Mouse (Mus musculus): ENCODE measurements around the gene Herc4.
A peak's percentile ranks its signal among the peaks of the same experiment; 100 is the strongest.

The Herc4 gene

GRCm38 (mm10) chr10:63243493-63244054 lies at the start of gene Herc4:
Herc4 (plus strand) TSS chr10:63243810.
- peak; percentile 96 for DNase-seq (ENCODE audit: low read depth, low spot score)

GRCm38 (mm10) chr10:63199008-63199407 lies 44.6 kb upstream of the Herc4 start:
- no peak for DNase-seq (ENCODE audit: low read depth, low spot score)

- no peak for DNase-seq (ENCODE audit: low read depth, low spot score)
Observed at GRCm38 (mm10) chr10:63201534-63201933, 42.1 kb upstream of the Herc4 start.

GRCm38 (mm10) chr10:63203002-63203401 lies 40.6 kb upstream of the Herc4 start:
- no peak for DNase-seq (ENCODE audit: low read depth, low spot score)

DNA sequence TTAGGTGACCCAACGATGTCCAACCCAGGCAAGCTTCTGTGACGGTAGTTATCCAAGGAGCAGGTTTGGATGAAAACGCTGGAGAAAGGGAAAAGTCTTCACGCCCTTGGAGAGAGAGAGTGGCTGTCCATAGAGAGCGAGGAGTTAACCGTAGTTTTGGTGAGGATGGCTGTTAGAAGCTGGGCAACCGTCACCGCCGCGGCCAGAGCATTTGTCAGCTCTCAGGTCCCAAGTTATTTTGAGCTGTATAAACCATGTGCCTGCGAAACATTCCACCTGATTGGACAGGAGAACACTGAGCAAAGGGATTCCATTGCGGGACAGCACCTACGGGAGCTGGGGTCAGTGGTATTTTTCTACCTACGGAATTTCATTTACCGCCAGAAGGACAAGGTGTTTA lies 39.9 kb upstream of the Herc4 start, which contains the start of gene Mypn:
Gene Mypn (minus strand): TSS at position 225 of the 400 bp plus-strand sequence.
- DNase-seq (ENCODE audit: low read depth, low spot score) = no peak

- no peak for DNase-seq (ENCODE audit: low read depth, low spot score)
Observed at GRCm38 (mm10) chr10:63208871-63209270, 34.7 kb upstream of the Herc4 start.

GRCm38 (mm10) chr10:63221081-63221783 lies 22.4 kb upstream of the Herc4 start:
- no peak for DNase-seq (ENCODE audit: low read depth, low spot score)

GRCm38 (mm10) chr10:63224341-63224740 lies 19.3 kb upstream of the Herc4 start:
- no peak for DNase-seq (ENCODE audit: low read depth, low spot score)

DNA sequence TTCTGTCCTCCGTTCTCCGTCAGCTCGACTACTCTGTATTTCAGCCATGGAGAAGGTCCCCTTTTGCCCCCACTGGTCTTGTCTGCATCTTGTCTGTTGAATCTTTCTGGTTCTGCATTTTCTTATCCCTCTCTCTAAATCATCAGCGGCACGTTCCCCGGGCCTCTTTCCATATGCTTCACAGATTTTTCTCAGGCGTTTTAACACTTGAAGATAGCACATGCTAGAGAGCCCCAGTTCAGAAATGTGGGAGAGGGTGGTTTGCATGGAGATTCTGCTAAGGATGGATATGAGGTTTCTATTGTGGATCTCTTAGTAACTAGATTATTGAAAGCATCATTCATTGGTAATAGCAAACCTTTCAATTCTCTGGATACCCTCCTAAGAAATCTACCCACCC lies 13.3 kb upstream of the Herc4 start:
- no peak for DNase-seq (ENCODE audit: low read depth, low spot score)

DNA sequence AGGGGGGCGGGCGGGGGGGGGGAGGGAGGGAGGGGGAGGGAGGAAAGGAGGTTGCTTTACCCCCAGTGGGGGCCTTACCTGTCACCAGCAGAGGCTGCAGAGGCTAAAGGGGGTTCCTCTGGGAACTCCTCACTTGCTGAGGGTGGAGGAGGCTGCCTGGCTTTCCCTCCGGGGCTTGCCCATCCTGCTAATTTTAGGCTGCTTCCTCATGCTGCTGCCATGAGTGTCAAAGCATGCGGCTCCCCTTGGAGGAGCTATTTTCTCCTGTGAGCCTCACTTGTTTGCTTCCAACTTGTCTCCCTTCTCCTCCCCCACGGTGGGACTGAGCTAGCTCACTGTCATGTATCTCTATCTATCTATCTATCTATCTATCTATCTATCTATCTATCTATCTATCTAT lies 12.8 kb upstream of the Herc4 start:
- DNase-seq (ENCODE audit: low read depth, low spot score) = no peak

DNA sequence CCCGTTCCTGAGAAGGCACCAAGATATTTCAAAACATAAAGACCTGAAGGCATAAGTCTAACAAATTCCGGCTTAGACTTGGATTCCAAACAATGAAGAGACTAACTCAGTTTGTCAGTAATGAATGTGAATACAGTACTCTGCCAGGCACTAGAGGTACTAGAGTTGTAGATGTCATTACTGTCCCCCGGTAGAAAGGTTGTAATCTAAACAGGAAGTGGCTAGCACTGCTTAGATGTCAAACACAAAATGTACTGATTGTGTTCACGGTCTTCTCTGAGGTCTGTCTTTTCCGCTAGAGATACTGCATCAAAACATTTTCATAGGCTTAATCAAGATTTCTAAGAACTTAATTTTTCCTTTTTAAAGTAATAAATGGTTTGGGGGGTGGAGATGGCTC lies 12.0 kb upstream of the Herc4 start:
- DNase-seq (ENCODE audit: low read depth, low spot score) = peak; percentile 63

- DNase-seq (ENCODE audit: low read depth, low spot score) = no peak
Observed at GRCm38 (mm10) chr10:63234133-63234532, 9.5 kb upstream of the Herc4 start.

DNA sequence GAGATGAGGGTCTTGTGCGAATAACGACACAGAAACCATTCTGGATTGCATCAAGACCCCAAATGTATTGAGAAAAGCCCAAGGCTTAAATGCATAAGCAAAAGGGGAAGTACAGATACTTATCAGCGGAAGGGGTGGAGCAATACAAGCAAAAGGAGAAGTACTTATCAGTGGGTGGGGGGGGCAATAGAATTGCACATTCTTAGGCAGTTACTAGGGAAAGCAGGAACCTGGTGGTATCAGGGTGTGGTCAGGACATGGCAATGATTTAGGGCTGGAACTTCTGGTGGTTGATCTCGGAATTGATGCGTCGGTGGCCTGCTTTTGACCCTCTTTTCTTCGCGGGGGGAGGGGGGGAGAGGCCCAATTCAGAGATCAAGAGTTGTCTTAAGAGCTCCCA lies 7.7 kb upstream of the Herc4 start:
- DNase-seq (ENCODE audit: low read depth, low spot score) = no peak

DNA sequence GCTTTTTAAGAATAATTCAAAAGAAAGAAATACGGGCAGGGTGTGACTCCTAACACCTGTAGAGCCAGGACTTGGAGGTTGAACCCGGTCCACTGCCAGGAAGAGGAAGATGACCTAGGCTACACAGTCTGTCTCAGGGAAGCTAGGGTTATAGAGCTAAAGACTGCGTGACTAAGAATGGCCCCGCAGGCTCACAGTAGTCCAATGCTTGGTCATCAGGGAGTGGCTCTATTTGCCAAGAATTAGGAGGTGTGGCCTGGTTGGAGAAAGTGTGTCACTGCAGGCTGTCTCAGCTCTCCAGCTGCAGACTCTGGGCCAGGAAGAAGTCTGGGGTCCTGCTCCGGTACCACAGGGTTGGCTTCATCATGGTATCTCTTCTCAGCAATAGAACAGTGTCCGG lies 6.9 kb upstream of the Herc4 start:
- no peak for DNase-seq (ENCODE audit: low read depth, low spot score)

DNA sequence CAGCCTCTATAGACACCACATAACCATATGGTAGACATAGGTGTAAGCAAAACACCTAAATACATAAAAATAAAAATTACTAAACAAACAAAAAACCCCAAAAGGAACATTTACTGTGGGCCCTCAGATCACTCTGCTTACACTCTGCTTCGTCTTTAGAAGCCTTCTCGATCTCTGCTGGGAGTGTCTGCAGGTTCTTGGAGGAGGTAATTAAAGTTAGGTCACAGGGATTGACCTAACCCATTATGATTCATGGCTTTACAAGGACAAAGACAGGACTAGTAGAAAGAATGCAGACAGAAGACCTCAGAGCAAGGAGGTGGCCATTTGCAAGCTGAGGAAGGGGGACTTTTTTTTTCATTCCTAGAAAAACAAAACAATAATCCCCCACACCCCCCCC lies 6.4 kb upstream of the Herc4 start:
- no peak for DNase-seq (ENCODE audit: low read depth, low spot score)

DNA sequence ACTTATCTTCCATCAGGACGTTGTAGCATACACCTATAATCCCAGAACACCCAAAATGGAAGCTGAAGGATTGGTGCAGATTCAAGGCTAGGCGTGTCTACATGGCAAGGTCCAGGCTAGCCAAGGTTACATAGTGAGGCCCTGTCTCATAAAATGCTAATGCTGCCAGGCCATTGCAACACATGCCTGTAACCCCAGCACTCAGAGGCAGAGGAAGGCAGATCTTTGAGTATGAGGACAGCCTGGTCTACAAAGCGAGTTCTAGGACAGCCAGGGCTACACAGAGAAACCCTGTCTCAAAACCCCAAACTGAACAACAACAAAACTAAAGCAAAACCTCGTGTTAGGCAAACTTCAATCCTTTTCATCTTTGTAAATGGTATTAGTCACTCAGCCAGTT lies 5.5 kb upstream of the Herc4 start:
- no peak for DNase-seq (ENCODE audit: low read depth, low spot score)

- DNase-seq (ENCODE audit: low read depth, low spot score) = no peak
Observed at GRCm38 (mm10) chr10:63239848-63240247, 3.8 kb upstream of the Herc4 start.

DNA sequence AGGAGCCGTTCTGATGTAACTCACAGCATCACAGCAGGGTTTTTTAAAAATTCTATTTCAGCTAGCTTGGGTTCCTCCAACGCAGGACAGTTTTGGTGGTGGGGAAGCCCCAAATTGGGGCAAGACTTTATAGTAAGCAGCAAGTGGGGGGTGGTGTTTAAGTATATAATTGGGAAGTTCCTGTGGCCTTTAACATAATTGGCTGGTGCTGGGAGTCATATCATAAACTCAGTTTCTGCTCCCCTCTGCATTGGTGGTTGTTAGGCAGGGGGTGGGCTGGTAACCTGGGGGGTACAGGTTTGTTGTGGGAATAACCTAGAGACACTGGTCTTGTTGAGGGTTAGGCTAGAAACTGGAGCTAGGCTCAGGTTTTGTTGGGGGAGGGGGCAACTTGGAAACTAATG lies 2.7 kb upstream of the Herc4 start:
- peak; percentile 31 for DNase-seq (ENCODE audit: low read depth, low spot score)

- DNase-seq (ENCODE audit: low read depth, low spot score) = no peak
Observed at GRCm38 (mm10) chr10:63242798-63243435, 693 bp upstream of the Herc4 start.

GRCm38 (mm10) chr10:63244055-63244671 lies 553 bp downstream of the Herc4 start:
- DNase-seq (ENCODE audit: low read depth, low spot score) = no peak

- DNase-seq (ENCODE audit: low read depth, low spot score) = peak; percentile 51
Observed at GRCm38 (mm10) chr10:63244746-63245145, 1.1 kb downstream of the Herc4 start.

DNA sequence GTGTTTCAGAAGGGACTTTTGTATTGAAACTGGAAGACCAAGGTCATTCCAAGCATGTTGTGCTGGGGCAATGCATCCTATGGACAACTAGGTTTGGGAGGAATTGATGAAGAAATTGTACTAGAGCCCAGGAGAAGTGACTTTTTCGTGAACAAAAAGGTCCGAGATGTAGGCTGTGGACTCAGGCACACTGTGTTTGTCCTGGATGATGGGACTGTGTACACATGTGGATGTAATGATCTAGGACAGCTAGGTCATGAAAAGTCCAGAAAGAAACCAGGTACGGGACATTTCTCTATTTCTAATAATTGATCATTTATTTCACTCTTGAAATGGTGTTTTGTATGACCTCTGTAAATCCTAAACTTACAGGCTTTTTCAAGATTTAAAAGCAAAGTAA lies 2.2 kb downstream of the Herc4 start:
- peak; percentile 18 for DNase-seq (ENCODE audit: low read depth, low spot score)

- no peak for DNase-seq (ENCODE audit: low read depth, low spot score)
Observed at GRCm38 (mm10) chr10:63247457-63247856, 3.8 kb downstream of the Herc4 start.

All from CD4-positive helper T cell, adult 2 months (primary cell).